In genomic region chr1:165248842-165249241, GRCm38 (mm10) we compare ENCODE assay signal across 29 mouse cellular contexts. TPM values are rescaled to one million over a fixed set of nuclear protein-coding genes. Genes with fewer than 3 reads are reported as not detected.
DNase-seq lines count a peak whose midpoint lies in the region; ATAC-seq lines count a peak whose summit lies in the region.
"Had no signal": no experiment of that assay in that cellular context is flagged by ENCODE, and none has a peak within 500 bp of the region (broad histone marks: within the 10 kb centered on the region; RNA-seq: fewer than 3 reads in every experiment).

No protein-coding gene starts in this region.

- peak; percentile 85 for DNase-seq in heart, adult 11 months
- peak; percentile 20 for DNase-seq in R1 (ENCODE audit: low read depth, low spot score)
- no peak for DNase-seq in ovary, postnatal 36 days (ENCODE audit: low spot score)
- DNase-seq in retina, postnatal 1 day: no peak
- DNase-seq in cerebellum, adult 11 months: no peak
- DNase-seq: adrenal gland, adult 8-10 months; adrenal gland, postnatal 14 days; adrenal gland, postnatal 36 days; B cell, adult 2 months; cerebellum, adult 18-20 months; cerebellum, adult 8-10 months; cerebellum, adult 9-11 months; cerebellum, postnatal 14 days; embryo, embryonic 11 days had no signal

- no peak overlapping the region for H3K4me3 ChIP-seq in heart, embryonic 12.5 days
- H3K4me3 ChIP-seq: embryonic facial prominence, embryonic 13.5 days; embryonic facial prominence, embryonic 15.5 days; erythroblast, embryonic 14.5 days; forebrain, embryonic 10.5 days; forebrain, embryonic 12.5 days had no signal

- H3K27ac ChIP-seq in heart, embryonic 12.5 days (ENCODE audit: poor library complexity, severe bottlenecking): no peak overlapping the region
- H3K27ac ChIP-seq: embryonic facial prominence, embryonic 13.5 days; embryonic facial prominence, embryonic 15.5 days; forebrain, embryonic 10.5 days; forebrain, embryonic 12.5 days had no signal

- H3K9ac ChIP-seq in heart, embryonic 12.5 days: no peak overlapping the region
- H3K9ac ChIP-seq: embryonic facial prominence, embryonic 13.5 days; embryonic facial prominence, embryonic 15.5 days; forebrain, embryonic 12.5 days had no signal

- H3K4me2 ChIP-seq in heart, embryonic 12.5 days: no peak overlapping the region
- H3K4me2 ChIP-seq: embryonic facial prominence, embryonic 13.5 days; embryonic facial prominence, embryonic 15.5 days; forebrain, embryonic 12.5 days had no signal

- no peaks in the 10 kb centered on the region; the same call in 1 of the 2 replicates for H3K4me1 ChIP-seq in heart, embryonic 12.5 days (replicated peaks)
- H3K4me1 ChIP-seq: embryonic facial prominence, embryonic 13.5 days; forebrain, embryonic 10.5 days; forebrain, embryonic 12.5 days had no signal

- ATAC-seq in heart, embryonic 12.5 days (ENCODE audit: insufficient number of reproducible peaks, low FRiP score): no peak
- peak; percentile 48; the same call in 1 of the 2 replicates for ATAC-seq in granulocyte monocyte progenitor cell, adult 5-6 weeks (replicated peaks; ENCODE audit: poor library complexity, severe bottlenecking)
- ATAC-seq in megakaryocyte-erythroid progenitor cell, adult 5-6 weeks (replicated peaks; ENCODE audit: low FRiP score, low TSS enrichment, poor library complexity, severe bottlenecking): peak; percentile 58; the same call in 1 of the 2 replicates
- ATAC-seq: activated CD4-positive, CD25-positive, alpha-beta regulatory T cell, adult 4 months; CD4-positive, CD25-positive, alpha-beta regulatory T cell, adult 4 months; forebrain, embryonic 14.5 days; forebrain, embryonic 16.5 days; Patski had no signal

- H3K36me3 ChIP-seq in heart, embryonic 12.5 days: no peaks in the 10 kb centered on the region
- H3K36me3 ChIP-seq: embryonic facial prominence, embryonic 13.5 days; embryonic facial prominence, embryonic 15.5 days; forebrain, embryonic 10.5 days; forebrain, embryonic 12.5 days; G1E had no signal

- H3K9me3 ChIP-seq in heart, embryonic 12.5 days (replicated peaks): no peaks in the 10 kb centered on the region
- H3K9me3 ChIP-seq: embryonic facial prominence, embryonic 13.5 days; embryonic facial prominence, embryonic 15.5 days; forebrain, embryonic 10.5 days; forebrain, embryonic 12.5 days; G1E had no signal

- 44% methylated on average over 4 of the region's 4 CpGs for WGBS in heart, embryonic 12.5 days

- no peaks in the 10 kb centered on the region for H3K27me3 ChIP-seq in heart, embryonic 12.5 days (replicated peaks)
- H3K27me3 ChIP-seq: CH12.LX; embryonic facial prominence, embryonic 13.5 days; embryonic facial prominence, embryonic 15.5 days; forebrain, embryonic 12.5 days; Patski had no signal

RNA-seq across cellular contexts. Expression of gene Tiprl, which starts 12.0 kb away (rescaled TPM):
- polyA plus RNA-seq in heart, embryonic 12.5 days (2016; fragmentation: Nextera tagmentation; extraction: Ambion mirVana): 89.7 and 92.2 TPM in 2 replicates
- 18.6 and 36.5 TPM in 2 replicates for total RNA-seq in granulocyte monocyte progenitor cell, adult 5-6 weeks (2014; fragmentation: Nextera tagmentation)
- 58.2 and 107 TPM in 2 replicates for total RNA-seq in granulocyte monocyte progenitor cell, adult 5-6 weeks (2017)
- total RNA-seq in megakaryocyte-erythroid progenitor cell, adult 5-6 weeks (2014; fragmentation: Nextera tagmentation): 22.3 and 35.0 TPM in 2 replicates
- 73.2 and 90.1 TPM in 2 replicates for total RNA-seq in megakaryocyte-erythroid progenitor cell, adult 5-6 weeks (2017)

RNA-seq across cellular contexts. Expression of gene Gpr161, which starts 46.7 kb away (rescaled TPM):
- 0.88 and 1.0 TPM in 2 replicates for polyA plus RNA-seq in heart, embryonic 12.5 days (2016; fragmentation: Nextera tagmentation; extraction: Ambion mirVana)
- 0.17 and 0.21 TPM in 2 replicates for total RNA-seq in granulocyte monocyte progenitor cell, adult 5-6 weeks (2014; fragmentation: Nextera tagmentation)
- 0.05 and 0.60 TPM in 2 replicates for total RNA-seq in granulocyte monocyte progenitor cell, adult 5-6 weeks (2017)
- 0.11 TPM in 1 of 2 replicates, not detected in the other for total RNA-seq in megakaryocyte-erythroid progenitor cell, adult 5-6 weeks (2014; fragmentation: Nextera tagmentation)
- not detected in 2 replicates for total RNA-seq in megakaryocyte-erythroid progenitor cell, adult 5-6 weeks (2017)
- polyA plus RNA-seq: activated CD4-positive, CD25-positive, alpha-beta regulatory T cell, adult 4 months; erythroblast, embryonic 14.5 days; G1E had no signal

RNA-seq across cellular contexts. Expression of gene Sft2d2, which starts 54.6 kb away (rescaled TPM):
- 30.5 and 31.2 TPM in 2 replicates for polyA plus RNA-seq in heart, embryonic 12.5 days (2016; fragmentation: Nextera tagmentation; extraction: Ambion mirVana)
- total RNA-seq in granulocyte monocyte progenitor cell, adult 5-6 weeks (2014; fragmentation: Nextera tagmentation): 22.2 and 27.7 TPM in 2 replicates
- total RNA-seq in granulocyte monocyte progenitor cell, adult 5-6 weeks (2017): 22.4 and 27.2 TPM in 2 replicates
- 9.0 and 14.5 TPM in 2 replicates for total RNA-seq in megakaryocyte-erythroid progenitor cell, adult 5-6 weeks (2014; fragmentation: Nextera tagmentation)
- 16.0 and 17.7 TPM in 2 replicates for total RNA-seq in megakaryocyte-erythroid progenitor cell, adult 5-6 weeks (2017)

Comparison
In these comparisons a context has a peak if more than half of its experiments do, and no peak if none do; other contexts are left out.
1. DNase-seq: peak in heart, adult 11 months (single experiment) and R1 (single experiment); none in ovary, postnatal 36 days (single experiment), retina, postnatal 1 day (single experiment) and cerebellum, adult 11 months (single experiment).